Mouse (Mus musculus) limb, embryonic 13.5 days (tissue): Measurements from ENCODE around the gene Klhl9. TPM values are rescaled to one million over a fixed set of nuclear protein-coding genes. Genes with fewer than 3 reads are reported as not detected.
"Not testable (repeated sequence)": the region's sequence is repeated elsewhere in the genome, so short reads cannot be mapped to it uniquely, and the experiment has no call there.

Experiments used
- ATAC-seq: fragments of 200-750 bp; cut with Nextera tagmentation; 2 replicates; pipeline ENCODE4 v1.8.0; 2017; ENCODE audit warnings: low read depth, moderate number of reproducible peaks, moderate TSS enrichment; ENCODE audit not compliant: low FRiP score
- H3K27ac ChIP-seq: fragments of 300-500 bp; sonication (generic); 2 replicates; pipeline ENCODE4 v1.5.1; 2015; ENCODE audit warnings: inconsistent platforms, mild to moderate bottlenecking, moderate library complexity
- H3K27me3 ChIP-seq: fragments of 300-500 bp; sonication (generic); 2 replicates; pipeline ENCODE4 v1.6.1; 2015; ENCODE audit warnings: mild to moderate bottlenecking, inconsistent platforms
- H3K36me3 ChIP-seq: fragments of 300-500 bp; sonication (generic); 2 replicates; pipeline ENCODE4 v1.6.1; 2015; ENCODE audit warnings: inconsistent platforms, mild to moderate bottlenecking, moderate library complexity
- H3K4me1 ChIP-seq: fragments of 300-500 bp; sonication (generic); 2 replicates; pipeline ENCODE4 v1.6.1; 2015; ENCODE audit warnings: inconsistent platforms
- H3K4me2 ChIP-seq: fragments of 300-500 bp; sonication (generic); replicated peaks from 2 replicates; pipeline ENCODE4 v1.6.1; 2015; ENCODE audit warnings: inconsistent platforms, mild to moderate bottlenecking, moderate library complexity
- H3K4me3 ChIP-seq: fragments of 300-500 bp; sonication (generic); 2 replicates; pipeline ENCODE4 v1.5.1; 2015; ENCODE audit warnings: moderate library complexity, mild to moderate bottlenecking, inconsistent platforms
- H3K9ac ChIP-seq: fragments of 300-500 bp; sonication (generic); 2 replicates; pipeline ENCODE4 v1.6.1; 2015; ENCODE audit warnings: mild to moderate bottlenecking, inconsistent platforms
- H3K9me3 ChIP-seq: fragments of 300-500 bp; sonication (generic); 2 replicates; pipeline ENCODE4 v1.6.1; 2016; ENCODE audit warnings: inconsistent platforms
- WGBS: fragments of 180-500 bp; shearing (Covaris S2); methylation state at CpG from one replicate; pipeline ENCODE4 v1.1.7; 2015; 5-methylcytosine and 5-hydroxymethylcytosine counted together
- polyA plus RNA-seq: library from polyadenylated mRNA; unstranded; fragments of >200 nt; fragmentation: Nextera tagmentation; extraction: Ambion mirVana; gene quantifications from 2 replicates; pipeline ENCODE4 v1.2.1, GENCODE M21; 2015

Klhl9 gene
- 123 and 130 TPM in 2 replicates for polyA plus RNA-seq

DNA sequence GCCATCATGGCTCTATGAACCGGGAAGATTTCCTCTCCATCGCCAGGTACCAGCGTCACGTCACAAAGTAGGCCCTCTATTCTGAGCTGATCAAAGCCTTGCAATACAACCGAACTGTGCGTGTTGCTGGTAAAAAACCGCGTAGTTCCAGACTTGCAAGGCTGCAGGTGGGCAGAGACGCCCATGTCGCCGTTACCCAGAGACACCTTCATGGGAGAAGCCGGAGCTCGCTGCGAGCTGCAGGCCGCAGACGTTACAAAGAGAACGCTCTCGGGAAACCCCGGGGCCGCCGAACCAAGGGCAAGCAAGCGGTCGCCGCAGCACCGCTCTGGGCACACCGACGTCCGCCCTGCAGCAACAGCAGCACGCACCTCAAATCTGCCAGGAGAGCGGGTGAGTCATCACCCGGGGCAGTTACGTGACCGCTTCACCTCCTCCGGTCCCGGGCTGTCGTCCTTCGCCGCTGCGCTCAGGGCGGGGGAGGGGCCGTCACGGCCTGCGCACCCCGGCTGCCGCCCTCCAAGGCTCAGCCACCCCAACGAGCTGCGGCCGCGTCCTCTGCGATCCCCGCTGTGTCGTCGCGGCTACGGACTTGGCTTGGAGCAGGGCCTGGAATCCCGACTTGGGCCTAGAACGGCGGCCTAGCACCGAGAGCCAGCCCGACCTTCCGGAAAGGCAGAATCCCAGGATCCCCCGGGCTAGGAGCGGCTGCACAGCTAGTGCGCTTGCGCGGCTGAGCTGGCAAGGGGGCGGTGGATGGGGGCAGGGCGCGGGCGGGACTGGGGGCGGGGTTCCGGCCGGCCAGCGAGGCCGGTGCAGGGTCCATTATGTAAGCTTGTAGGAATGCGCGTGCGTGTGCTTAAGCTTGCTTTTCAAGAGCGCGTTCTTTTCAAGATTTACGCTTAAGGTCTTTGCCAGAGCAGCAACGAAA lies at the start of gene Klhl9, which contains the start of gene Gm26566:
Gene Klhl9, minus strand, starts transcription at position 675 of the 931 bp plus-strand sequence.
Gene Gm26566, plus strand, starts transcription at position 15 of the 931 bp plus-strand sequence.
- Histone ChIP-seq H3K4me2 (peak within 1 kb of the TSS; percentile 89), H3K27me3 (no peaks in the 10 kb centered on the region), H3K27ac (peak within 1 kb of the TSS; percentile 98), H3K9me3 (no peaks in the 10 kb centered on the region), H3K36me3 (peaks cover 18% of the 10 kb centered on the region), H3K9ac (peak within 1 kb of the TSS; percentile 96), H3K4me3 (peak within 1 kb of the TSS; percentile 89), H3K4me1 (peaks cover 25% of the 10 kb centered on the region)
- peak; percentile 96 for ATAC-seq
- WGBS: under 1% methylated on average over 81 of the region's 82 CpGs

DNA sequence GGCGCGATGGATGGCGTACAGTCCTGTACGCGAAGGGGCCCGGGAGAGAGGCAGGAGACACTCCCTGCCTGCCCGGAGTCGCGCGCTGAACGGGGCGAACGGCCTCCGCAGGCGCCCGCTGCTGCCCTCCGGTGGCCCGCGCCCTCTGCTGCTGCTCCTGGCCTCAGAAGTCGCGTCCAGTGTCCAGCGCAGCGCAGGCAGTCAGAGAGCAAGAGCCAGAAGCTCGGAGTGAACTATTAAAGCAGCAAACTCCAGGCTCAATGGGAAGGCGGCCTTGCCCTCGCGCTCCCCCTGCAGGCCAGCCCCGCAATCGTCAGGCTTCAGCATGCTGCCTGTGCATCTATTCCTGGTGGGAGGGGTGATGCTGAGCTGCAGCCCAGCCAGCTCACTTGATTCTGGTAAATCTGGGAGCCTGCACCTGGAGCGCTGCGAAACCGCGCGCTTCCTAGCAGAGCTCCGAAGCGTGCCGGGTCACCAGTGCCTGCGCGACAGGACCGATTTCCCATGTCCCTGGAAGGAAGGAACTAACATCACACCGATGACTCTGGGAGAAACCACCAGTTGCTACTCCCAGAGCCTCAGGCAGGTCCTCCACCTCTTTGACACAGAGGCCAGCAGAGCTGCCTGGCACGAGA lies 41.2 kb upstream of the Klhl9 start:
- 4% methylated on average over 27 of the region's 42 CpGs for WGBS
- not testable (repeated sequence) for H3K27ac ChIP-seq, H3K36me3 ChIP-seq, H3K4me1 ChIP-seq, ATAC-seq, H3K27me3 ChIP-seq, H3K9me3 ChIP-seq
- Histone ChIP-seq H3K4me3 (peak overlapping the region; percentile 43), H3K4me2 (peak overlapping the region; percentile 59), H3K9ac (peak overlapping the region; percentile 51; the same call in 1 of the 2 replicates)

DNA sequence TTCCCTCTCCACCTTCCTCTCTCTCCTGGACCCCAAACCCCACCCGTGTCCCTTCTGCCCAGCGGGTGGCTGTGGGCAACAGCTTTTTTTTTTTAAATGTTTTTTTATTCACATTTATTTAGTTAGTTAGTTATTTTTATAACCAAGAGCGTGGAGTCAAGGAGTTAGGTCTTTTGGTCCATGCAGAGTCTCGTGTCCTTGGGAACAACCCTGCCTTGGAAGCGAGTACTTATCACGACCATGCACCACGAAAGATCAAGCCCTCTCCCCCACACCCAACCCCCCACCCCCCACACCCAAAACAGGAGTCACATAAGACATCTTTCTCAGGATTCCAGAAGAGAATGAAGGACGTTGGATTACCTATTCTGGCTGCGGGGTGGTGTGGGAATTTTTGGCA lies 40.1 kb upstream of the Klhl9 start:
- H3K4me3 ChIP-seq, H3K27me3 ChIP-seq, ATAC-seq, H3K9ac ChIP-seq, H3K36me3 ChIP-seq, H3K4me1 ChIP-seq, H3K9me3 ChIP-seq, H3K27ac ChIP-seq: not testable (repeated sequence)
- H3K4me2 ChIP-seq: peak overlapping the region; percentile 54
- WGBS: 49% methylated on average over 9 of the region's 9 CpGs

DNA sequence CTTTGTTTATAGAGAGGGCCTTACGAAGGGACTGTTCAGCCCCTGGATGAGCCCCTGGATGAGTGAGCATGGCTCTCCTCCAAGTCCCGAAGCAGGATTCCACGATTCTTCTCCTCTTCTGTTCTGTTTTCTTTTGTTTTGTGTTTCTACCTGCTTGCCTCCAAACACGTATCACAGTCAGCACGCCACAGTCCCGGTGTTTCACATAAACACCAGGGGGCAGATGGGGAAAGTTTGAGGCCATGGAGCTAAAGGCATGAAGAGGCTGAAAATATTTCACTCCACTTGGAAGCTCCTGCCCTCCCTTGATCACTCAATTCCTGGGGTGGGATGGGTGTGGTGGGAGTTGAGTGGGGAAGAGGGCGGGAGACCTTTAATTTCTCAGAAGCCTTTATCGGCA lies 39.5 kb upstream of the Klhl9 start:
- not testable (repeated sequence) for H3K4me3 ChIP-seq, H3K27me3 ChIP-seq, ATAC-seq, H3K4me2 ChIP-seq, H3K36me3 ChIP-seq, H3K27ac ChIP-seq, H3K9ac ChIP-seq, H3K9me3 ChIP-seq, H3K4me1 ChIP-seq
- WGBS: 63% methylated on average over 6 of the region's 8 CpGs

DNA sequence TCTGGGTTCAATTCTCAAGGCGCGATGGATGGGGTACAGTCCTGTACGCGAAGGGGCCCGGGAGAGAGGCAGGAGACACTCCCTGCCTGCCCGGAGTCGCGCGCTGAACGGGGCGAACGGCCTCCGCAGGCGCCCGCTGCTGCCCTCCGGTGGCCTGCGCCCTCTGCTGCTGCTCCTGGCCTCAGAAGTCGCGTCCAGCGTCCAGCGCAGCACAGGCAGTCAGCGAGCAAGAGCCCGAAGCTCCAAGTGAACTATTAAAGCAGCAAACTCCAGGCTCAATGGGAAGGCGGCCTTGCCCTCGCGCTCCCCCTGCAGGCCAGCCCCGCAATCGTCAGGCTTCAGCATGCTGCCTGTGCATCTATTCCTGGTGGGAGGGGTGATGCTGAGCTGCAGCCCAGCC lies 38.2 kb upstream of the Klhl9 start:
- H3K27me3 ChIP-seq: not testable (repeated sequence)

DNA sequence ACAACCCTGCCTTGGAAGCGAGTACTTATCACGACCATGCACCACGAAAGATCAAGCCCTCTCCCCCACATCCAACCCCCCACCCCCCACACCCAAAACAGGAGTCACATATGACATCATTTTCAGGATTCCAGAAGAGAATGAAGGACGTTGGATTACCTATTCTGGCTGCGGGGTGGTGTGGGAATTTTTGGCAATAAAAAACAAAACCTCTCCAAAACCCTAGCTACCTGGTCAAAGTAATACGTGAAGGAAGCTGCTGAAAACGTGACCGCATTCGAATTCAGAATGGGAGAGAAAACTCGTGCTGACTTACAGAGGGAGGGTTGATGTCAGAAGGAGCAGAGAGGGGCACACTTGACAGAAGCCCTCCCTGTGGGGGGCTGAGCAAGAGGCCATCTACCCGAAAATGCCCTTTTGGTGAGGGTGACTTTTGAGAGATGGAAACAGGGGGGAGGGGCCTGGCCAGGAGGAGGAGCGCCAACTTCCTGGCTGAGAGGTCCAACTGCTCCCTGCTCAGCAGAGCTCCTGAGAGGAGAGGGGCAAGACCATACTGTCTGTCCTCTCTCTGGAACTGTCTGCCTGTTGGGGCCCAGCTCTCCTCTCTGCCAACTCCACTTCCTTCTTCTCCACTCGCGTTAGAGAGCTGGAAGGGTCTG lies 37.5 kb upstream of the Klhl9 start, which contains the start of gene Gm13283:
Gene Gm13283, plus strand, starts transcription at position 510 of the 659 bp plus-strand sequence.
- WGBS: 20% methylated on average over 11 of the region's 14 CpGs
- peak within 1 kb of the TSS; percentile 65 for H3K27ac ChIP-seq
- H3K9ac ChIP-seq, H3K27me3 ChIP-seq, H3K36me3 ChIP-seq, H3K4me1 ChIP-seq, ATAC-seq, H3K9me3 ChIP-seq: not testable (repeated sequence)
- H3K4me3 ChIP-seq: peak within 1 kb of the TSS; percentile 40
- peak within 1 kb of the TSS; percentile 57 for H3K4me2 ChIP-seq

More for the DNA sequence above, 38.2 kb upstream of the Klhl9 start:
- H3K4me3 ChIP-seq: peak overlapping the region; percentile 40
- H3K36me3 ChIP-seq, ATAC-seq, H3K4me1 ChIP-seq, H3K9me3 ChIP-seq, H3K9ac ChIP-seq: not testable (repeated sequence)
- H3K27ac ChIP-seq: peak overlapping the region; percentile 65
- under 1% methylated on average over 23 of the region's 28 CpGs for WGBS
- H3K4me2 ChIP-seq: peak overlapping the region; percentile 57

DNA sequence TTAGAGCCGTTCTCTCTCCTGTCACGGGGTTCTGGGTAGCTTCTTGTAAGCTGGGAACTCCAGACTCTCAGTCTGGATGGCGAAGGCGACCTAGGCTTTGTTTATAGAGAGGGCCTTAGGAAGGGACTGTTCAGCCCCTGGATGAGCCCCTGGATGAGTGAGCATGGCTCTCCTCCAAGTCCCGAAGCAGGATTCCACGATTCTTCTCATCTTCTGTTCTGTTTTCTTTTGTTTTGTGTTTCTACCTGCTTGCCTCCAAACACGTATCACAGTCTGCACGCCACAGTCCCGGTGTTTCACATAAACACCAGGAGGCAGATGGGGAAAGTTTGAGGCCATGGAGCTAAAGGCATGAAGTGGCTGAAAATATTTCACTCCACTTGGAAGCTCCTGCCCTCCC lies 36.5 kb upstream of the Klhl9 start:
- not testable (repeated sequence) for H3K27me3 ChIP-seq, H3K4me3 ChIP-seq, H3K27ac ChIP-seq, H3K9me3 ChIP-seq, H3K9ac ChIP-seq, ATAC-seq, H3K36me3 ChIP-seq, H3K4me2 ChIP-seq, H3K4me1 ChIP-seq
- WGBS: 83% methylated on average over 9 of the region's 9 CpGs

DNA sequence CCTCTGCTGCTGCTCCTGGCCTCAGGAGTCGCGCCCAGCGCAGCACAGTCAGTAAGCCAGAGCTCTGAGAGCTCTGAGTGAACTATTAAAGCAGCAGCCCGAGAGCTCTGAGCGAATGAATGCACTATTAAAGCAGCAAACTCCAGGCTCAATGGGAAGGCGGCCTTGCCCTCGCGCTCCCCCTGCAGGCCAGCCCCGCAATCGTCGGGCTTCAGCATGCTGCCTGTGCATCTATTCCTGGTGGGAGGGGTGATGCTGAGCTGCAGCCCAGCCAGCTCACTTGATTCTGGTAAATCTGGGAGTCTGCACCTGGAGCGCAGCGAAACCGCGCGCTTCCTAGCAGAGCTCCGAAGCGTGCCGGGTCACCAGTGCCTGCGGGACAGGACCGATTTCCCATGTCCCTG lies 35.4 kb upstream of the Klhl9 start:
- not testable (repeated sequence) for H3K27me3 ChIP-seq, H3K4me1 ChIP-seq, H3K9me3 ChIP-seq, H3K36me3 ChIP-seq
- under 1% methylated on average over 17 of the region's 21 CpGs for WGBS
- Histone ChIP-seq H3K4me2 (peak overlapping the region; percentile 74), H3K4me3 (peak overlapping the region; percentile 54), H3K27ac (peak overlapping the region; percentile 95), H3K9ac (peak overlapping the region; percentile 75)
- ATAC-seq: peak; percentile 100

DNA sequence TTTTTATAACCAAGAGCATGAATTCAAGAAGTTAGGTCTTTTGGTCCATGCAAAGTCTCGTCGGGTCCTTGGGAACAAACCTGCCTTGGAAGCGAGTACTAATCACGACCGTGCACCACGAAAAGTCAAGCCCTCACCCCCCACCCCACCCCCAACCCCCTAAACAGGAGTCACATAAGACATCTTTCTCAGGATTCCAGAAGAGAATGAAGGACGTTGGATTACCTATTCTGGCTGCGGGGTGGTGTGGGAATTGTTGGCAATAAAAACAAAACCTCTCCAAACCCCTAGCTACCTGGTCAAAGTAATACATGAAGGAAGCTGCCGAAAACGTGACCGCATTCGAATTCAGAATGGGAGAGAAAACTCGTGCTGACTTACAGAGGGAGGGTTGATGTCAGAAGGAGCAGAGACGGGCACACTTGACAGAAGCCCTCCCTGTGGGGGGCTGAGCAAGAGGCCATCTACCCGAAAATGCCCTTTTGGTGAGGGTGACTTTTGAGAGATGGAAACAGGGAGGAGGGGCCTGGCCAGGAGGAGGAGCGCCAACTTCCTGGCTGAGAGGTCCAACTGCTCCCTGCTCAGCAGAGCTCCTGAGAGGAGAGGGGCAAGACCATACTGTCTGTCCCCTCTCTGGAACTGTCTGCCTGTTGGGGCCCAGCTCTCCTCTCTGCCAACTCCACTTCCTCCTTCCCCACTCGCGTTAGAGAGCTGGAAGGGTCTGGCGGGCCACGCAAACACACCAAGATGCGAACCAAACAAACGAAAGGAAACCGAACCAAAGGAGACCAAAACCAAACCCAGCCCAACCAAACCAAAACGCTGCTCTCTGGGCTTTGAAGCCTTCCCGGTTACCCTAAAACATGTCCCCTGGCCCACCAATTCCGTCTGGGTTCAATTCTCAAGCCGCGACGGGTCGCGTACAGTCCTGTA lies 34.6 kb upstream of the Klhl9 start:
- 8% methylated on average over 29 of the region's 31 CpGs for whole genome bisulfite sequencing
- H3K4me1 ChIP-seq, H3K9me3 ChIP-seq, ATAC-seq, H3K27me3 ChIP-seq, H3K36me3 ChIP-seq: not testable (repeated sequence)
- H3K27ac ChIP-seq: peak overlapping the region; percentile 95
- H3K9ac ChIP-seq: peak overlapping the region; percentile 75
- H3K4me2 ChIP-seq: peak overlapping the region; percentile 74
- H3K4me3 ChIP-seq: peak overlapping the region; percentile 54

DNA sequence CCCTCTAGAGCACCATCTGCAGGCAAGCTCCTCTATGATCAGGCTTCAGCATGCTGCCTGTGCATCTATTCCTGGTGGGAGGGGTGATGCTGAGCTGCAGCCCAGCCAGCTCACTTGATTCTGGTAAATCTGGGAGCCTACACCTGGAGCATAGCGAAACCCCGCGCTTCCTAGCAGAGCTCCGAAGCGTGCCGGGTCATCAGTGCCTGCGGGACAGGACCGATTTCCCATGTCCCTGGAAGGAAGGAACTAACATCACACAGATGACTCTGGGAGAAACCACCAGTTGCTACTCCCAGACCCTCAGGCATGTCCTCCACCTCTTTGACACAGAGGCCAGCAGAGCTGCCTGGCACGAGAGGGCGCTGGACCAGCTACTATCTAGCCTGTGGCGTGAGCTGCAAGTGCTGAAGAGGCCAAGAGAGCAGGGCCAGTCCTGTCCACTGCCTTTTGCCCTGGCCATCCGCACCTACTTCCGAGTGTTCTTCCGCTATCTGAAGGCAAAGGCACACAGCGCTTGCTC lies 32.6 kb upstream of the Klhl9 start, which contains the start of gene Gm13271:
Gene Gm13271, plus strand, starts transcription at position 51 of the 523 bp plus-strand sequence.
- H3K9me3 ChIP-seq, H3K4me2 ChIP-seq, H3K27ac ChIP-seq, H3K36me3 ChIP-seq, H3K27me3 ChIP-seq, H3K4me1 ChIP-seq, H3K4me3 ChIP-seq, H3K9ac ChIP-seq, ATAC-seq: not testable (repeated sequence)
- WGBS: 79% methylated on average over 15 of the region's 15 CpGs

DNA sequence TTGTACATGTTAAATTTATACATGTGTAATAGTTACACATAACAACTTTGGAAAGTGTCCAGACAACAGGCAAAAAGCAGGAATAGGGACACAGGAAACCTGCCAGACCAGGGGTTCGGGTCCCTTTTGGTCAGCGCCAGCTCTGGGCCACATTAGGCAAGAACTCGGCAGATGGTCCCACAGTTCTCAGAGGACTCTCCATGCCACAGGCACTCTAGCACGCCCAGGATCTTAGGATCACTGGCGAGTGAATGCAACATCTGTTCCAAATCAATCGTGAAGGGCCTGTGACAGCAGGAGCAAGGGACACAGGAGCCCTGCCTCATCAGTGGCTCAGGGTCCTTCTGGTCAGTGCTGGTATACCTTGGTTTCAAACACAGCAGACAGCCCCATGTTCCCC lies 27.7 kb upstream of the Klhl9 start:
- ATAC-seq: no peak
- Histone ChIP-seq H3K27ac (no peak overlapping the region), H3K9ac (no peak overlapping the region; the same call in 1 of the 2 replicates), H3K36me3 (no peaks in the 10 kb centered on the region), H3K4me1 (peaks cover 7% of the 10 kb centered on the region), H3K9me3 (no peaks in the 10 kb centered on the region), H3K4me2 (no peak overlapping the region), H3K4me3 (no peak overlapping the region), H3K27me3 (no peaks in the 10 kb centered on the region)
- 21% methylated on average over 6 of the region's 6 CpGs for WGBS
